Mouse (Mus musculus): Measurements from ENCODE around the gene Tmem211.

- TF ChIP-seq POLR2A (IDR thresholded peaks at IDR 0.05; ENCODE audit: insufficient read depth, low read length) (no peak), EP300 (IDR thresholded peaks at IDR 0.05; ENCODE audit: insufficient read depth, low read depth, low read length) (no peak), CTCF (IDR thresholded peaks at IDR 0.05; ENCODE audit: low read depth, low read length) (no peak)
Measured at GRCm38 (mm10) chr5:113208048-113208447, 18.7 kb upstream of the Tmem211 start.

Measured in ES-Bruce4 (cell line).